Mouse (Mus musculus): ENCODE results near the gene T. TPM values are rescaled to one million over a fixed set of nuclear protein-coding genes. Genes with fewer than 3 reads are reported as not detected.

T gene
- polyA plus RNA-seq, 1 experiment = not detected

GRCm38 (mm10) chr17:8413656-8414055 lies 20.6 kb upstream of the T start:
- Histone ChIP-seq H3K27me3 (ENCODE audit: control insufficient read depth, insufficient read depth, low read length) (no peaks in the 10 kb centered on the region), H3K36me3 (ENCODE audit: control insufficient read depth, insufficient read depth, low read length) (no peaks in the 10 kb centered on the region), H3K4me1 (ENCODE audit: control insufficient read depth, insufficient read depth, insufficient read length) (peaks cover 2% of the 10 kb centered on the region; the same call in 1 of the 2 replicates), H3K27ac (ENCODE audit: insufficient read depth, low read length) (no peak overlapping the region), H3K4me3 (ENCODE audit: extremely low read depth, insufficient read depth, insufficient read length) (no peak overlapping the region)
- TF ChIP-seq POLR2A (IDR thresholded peaks at IDR 0.05; ENCODE audit: low read depth, low read length) (no peak), CTCF (IDR thresholded peaks at IDR 0.05; ENCODE audit: extremely low read depth, insufficient read depth, insufficient read length, insufficient replicate concordance) (no peak)
- WGBS = 92% methylated on average over 5 of the region's 5 CpGs
- DNase-seq (ENCODE audit: low read depth in 1 of 2, low spot score in 2 of 2) = no peak

DNA sequence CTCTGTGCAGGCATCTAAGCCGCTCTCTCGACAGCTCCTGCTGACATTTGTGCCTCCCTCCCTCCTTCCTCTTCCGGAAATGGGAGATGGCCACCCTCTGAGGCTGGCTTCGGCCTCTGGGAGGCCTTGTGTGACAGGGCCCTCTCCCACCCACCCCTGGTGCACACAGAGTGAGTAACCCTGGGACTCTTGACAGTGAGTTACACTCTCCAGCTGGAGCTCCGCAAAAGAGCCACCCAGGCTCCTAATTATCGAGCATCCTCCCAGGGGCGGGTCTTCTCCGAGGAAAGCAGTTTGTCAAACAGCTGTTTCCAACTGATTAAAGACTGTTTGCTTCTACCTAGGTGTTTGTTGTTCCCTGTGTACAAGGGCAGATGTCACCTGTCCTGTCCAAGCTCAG lies 18.7 kb upstream of the T start:
- Histone ChIP-seq H3K36me3 (ENCODE audit: control insufficient read depth, insufficient read depth, low read length) (no peaks in the 10 kb centered on the region), H3K27me3 (ENCODE audit: control insufficient read depth, insufficient read depth, low read length) (no peaks in the 10 kb centered on the region), H3K4me1 (ENCODE audit: control insufficient read depth, insufficient read depth, insufficient read length) (no peaks in the 10 kb centered on the region), H3K4me3 (ENCODE audit: extremely low read depth, insufficient read depth, insufficient read length) (no peak overlapping the region), H3K27ac (ENCODE audit: insufficient read depth, low read length) (no peak overlapping the region)
- TF ChIP-seq CTCF (IDR thresholded peaks at IDR 0.05; ENCODE audit: extremely low read depth, insufficient read depth, insufficient read length, insufficient replicate concordance) (no peak), POLR2A (IDR thresholded peaks at IDR 0.05; ENCODE audit: low read depth, low read length) (no peak)
- WGBS = 62% methylated on average over 8 of the region's 8 CpGs
- DNase-seq (ENCODE audit: low read depth in 1 of 2, low spot score in 2 of 2) = no peak

GRCm38 (mm10) chr17:8416865-8417264 lies 17.4 kb upstream of the T start:
- DNase-seq (ENCODE audit: low read depth in 1 of 2, low spot score in 2 of 2) = no peak
- 90% methylated on average over 8 of the region's 8 CpGs for WGBS
- no peak overlapping the region for H3K4me3 ChIP-seq (ENCODE audit: extremely low read depth, insufficient read depth, insufficient read length)

GRCm38 (mm10) chr17:8420739-8421138 lies 13.5 kb upstream of the T start:
- H3K27me3 ChIP-seq (ENCODE audit: control insufficient read depth, insufficient read depth, low read length) = no peaks in the 10 kb centered on the region
- 84% methylated on average over 1 of the region's 1 CpGs for WGBS
- no peak overlapping the region for H3K4me3 ChIP-seq (ENCODE audit: extremely low read depth, insufficient read depth, insufficient read length)
- H3K36me3 ChIP-seq (ENCODE audit: control insufficient read depth, insufficient read depth, low read length) = no peaks in the 10 kb centered on the region
- no peaks in the 10 kb centered on the region for H3K4me1 ChIP-seq (ENCODE audit: control insufficient read depth, insufficient read depth, insufficient read length)
- DNase-seq (ENCODE audit: low read depth in 1 of 2, low spot score in 2 of 2) = no peak
- no peak overlapping the region for H3K27ac ChIP-seq (ENCODE audit: insufficient read depth, low read length)
- TF ChIP-seq CTCF (IDR thresholded peaks at IDR 0.05; ENCODE audit: extremely low read depth, insufficient read depth, insufficient read length, insufficient replicate concordance) (no peak), POLR2A (IDR thresholded peaks at IDR 0.05; ENCODE audit: low read depth, low read length) (no peak)

More at GRCm38 (mm10) chr17:8416865-8417264, 17.4 kb upstream of the T start:
- TF ChIP-seq POLR2A (IDR thresholded peaks at IDR 0.05; ENCODE audit: low read depth, low read length) (no peak), CTCF (IDR thresholded peaks at IDR 0.05; ENCODE audit: extremely low read depth, insufficient read depth, insufficient read length, insufficient replicate concordance) (no peak)
- H3K27me3 ChIP-seq (ENCODE audit: control insufficient read depth, insufficient read depth, low read length) = no peaks in the 10 kb centered on the region
- no peaks in the 10 kb centered on the region for H3K4me1 ChIP-seq (ENCODE audit: control insufficient read depth, insufficient read depth, insufficient read length)
- no peaks in the 10 kb centered on the region for H3K36me3 ChIP-seq (ENCODE audit: control insufficient read depth, insufficient read depth, low read length)
- H3K27ac ChIP-seq (ENCODE audit: insufficient read depth, low read length) = no peak overlapping the region

- Histone ChIP-seq H3K27me3 (ENCODE audit: control insufficient read depth, insufficient read depth, low read length) (no peaks in the 10 kb centered on the region), H3K27ac (ENCODE audit: insufficient read depth, low read length) (no peak overlapping the region), H3K36me3 (ENCODE audit: control insufficient read depth, insufficient read depth, low read length) (no peaks in the 10 kb centered on the region), H3K4me1 (ENCODE audit: control insufficient read depth, insufficient read depth, insufficient read length) (no peaks in the 10 kb centered on the region), H3K4me3 (ENCODE audit: extremely low read depth, insufficient read depth, insufficient read length) (no peak overlapping the region)
- WGBS = 28% methylated on average over 5 of the region's 5 CpGs
- DNase-seq (ENCODE audit: low read depth in 1 of 2, low spot score in 2 of 2) = no peak
- TF ChIP-seq POLR2A (IDR thresholded peaks at IDR 0.05; ENCODE audit: low read depth, low read length) = no peak
- no peak for TF ChIP-seq CTCF (IDR thresholded peaks at IDR 0.05; ENCODE audit: extremely low read depth, insufficient read depth, insufficient read length, insufficient replicate concordance)
Observed at GRCm38 (mm10) chr17:8421517-8421916, 12.7 kb upstream of the T start.

GRCm38 (mm10) chr17:8423283-8423682 lies 10.9 kb upstream of the T start:
- Histone ChIP-seq H3K4me3 (ENCODE audit: extremely low read depth, insufficient read depth, insufficient read length) (no peak overlapping the region), H3K4me1 (ENCODE audit: control insufficient read depth, insufficient read depth, insufficient read length) (no peaks in the 10 kb centered on the region), H3K27ac (ENCODE audit: insufficient read depth, low read length) (no peak overlapping the region), H3K36me3 (ENCODE audit: control insufficient read depth, insufficient read depth, low read length) (no peaks in the 10 kb centered on the region), H3K27me3 (ENCODE audit: control insufficient read depth, insufficient read depth, low read length) (no peaks in the 10 kb centered on the region)
- DNase-seq (ENCODE audit: low read depth in 1 of 2, low spot score in 2 of 2) = no peak
- no peak for TF ChIP-seq POLR2A (IDR thresholded peaks at IDR 0.05; ENCODE audit: low read depth, low read length)
- TF ChIP-seq CTCF (IDR thresholded peaks at IDR 0.05; ENCODE audit: extremely low read depth, insufficient read depth, insufficient read length, insufficient replicate concordance) = peak; percentile 18; the same call in 1 of the 2 replicates
- WGBS = 62% methylated on average over 2 of the region's 2 CpGs

GRCm38 (mm10) chr17:8429436-8429835 lies 4.8 kb upstream of the T start:
- no peak overlapping the region for H3K4me3 ChIP-seq (ENCODE audit: extremely low read depth, insufficient read depth, insufficient read length)
- H3K27me3 ChIP-seq (ENCODE audit: control insufficient read depth, insufficient read depth, low read length) = peaks cover 18% of the 10 kb centered on the region
- no peaks in the 10 kb centered on the region for H3K4me1 ChIP-seq (ENCODE audit: control insufficient read depth, insufficient read depth, insufficient read length)
- no peaks in the 10 kb centered on the region for H3K36me3 ChIP-seq (ENCODE audit: control insufficient read depth, insufficient read depth, low read length)
- no peak for DNase-seq (ENCODE audit: low read depth in 1 of 2, low spot score in 2 of 2)
- 5% methylated on average over 16 of the region's 16 CpGs for WGBS
- TF ChIP-seq POLR2A (IDR thresholded peaks at IDR 0.05; ENCODE audit: low read depth, low read length) (no peak), CTCF (IDR thresholded peaks at IDR 0.05; ENCODE audit: extremely low read depth, insufficient read depth, insufficient read length, insufficient replicate concordance) (no peak)
- H3K27ac ChIP-seq (ENCODE audit: insufficient read depth, low read length) = no peak overlapping the region

Measured in spleen, adult 2 months (tissue).